Mouse (Mus musculus): ENCODE data around the gene Rsad2. TPM values are rescaled to one million over a fixed set of nuclear protein-coding genes. Genes with fewer than 3 reads are reported as not detected.

The Rsad2 gene
- polyA plus RNA-seq, 1 experiment from 2014 or later, result 12.8 TPM

- WGBS (ENCODE audit: insufficient replicate concordance), result 54% methylated on average over 3 of the region's 3 CpGs
- no peak for ATAC-seq (ENCODE audit: low read depth)
- H3K4me3 ChIP-seq (ENCODE audit: low read depth, low read length), result no peak overlapping the region
Observed at GRCm38 (mm10) chr12:26410443-26410842, 45.8 kb downstream of the Rsad2 start.

GRCm38 (mm10) chr12:26408707-26409106 lies 47.5 kb downstream of the Rsad2 start:
- Histone ChIP-seq H3K9me3 (replicated peaks; ENCODE audit: control insufficient read depth, low read length) (no peaks in the 10 kb centered on the region), H3K9ac (ENCODE audit: low read depth, low read length) (no peak overlapping the region), H3K4me1 (ENCODE audit: control insufficient read depth, low read depth, low read length) (no peaks in the 10 kb centered on the region), H3K27ac (ENCODE audit: low read length) (no peak overlapping the region), H3K36me3 (ENCODE audit: control insufficient read depth, insufficient read depth) (no peaks in the 10 kb centered on the region), H3K4me2 (ENCODE audit: low read depth, low read length) (no peak overlapping the region), H3K27me3 (ENCODE audit: control insufficient read depth, insufficient read depth, low read depth, low read length) (peaks cover 2% of the 10 kb centered on the region), H3K4me3 (ENCODE audit: low read depth, low read length) (no peak overlapping the region)
- no peak for ATAC-seq (ENCODE audit: low read depth)
- 59% methylated on average over 9 of the region's 9 CpGs for WGBS (ENCODE audit: insufficient replicate concordance)

More at GRCm38 (mm10) chr12:26410443-26410842, 45.8 kb downstream of the Rsad2 start:
- Histone ChIP-seq H3K4me2 (ENCODE audit: low read depth, low read length) (no peak overlapping the region), H3K36me3 (ENCODE audit: control insufficient read depth, insufficient read depth) (no peaks in the 10 kb centered on the region), H3K4me1 (ENCODE audit: control insufficient read depth, low read depth, low read length) (no peaks in the 10 kb centered on the region), H3K27me3 (ENCODE audit: control insufficient read depth, insufficient read depth, low read depth, low read length) (peaks cover 16% of the 10 kb centered on the region), H3K9me3 (replicated peaks; ENCODE audit: control insufficient read depth, low read length) (no peaks in the 10 kb centered on the region), H3K9ac (ENCODE audit: low read depth, low read length) (no peak overlapping the region), H3K27ac (ENCODE audit: low read length) (no peak overlapping the region)

GRCm38 (mm10) chr12:26404781-26405702 lies 51.2 kb downstream of the Rsad2 start:
- Histone ChIP-seq H3K27ac (ENCODE audit: low read length) (no peak overlapping the region), H3K9ac (ENCODE audit: low read depth, low read length) (no peak overlapping the region), H3K4me2 (ENCODE audit: low read depth, low read length) (no peak overlapping the region), H3K4me3 (ENCODE audit: low read depth, low read length) (no peak overlapping the region), H3K36me3 (ENCODE audit: control insufficient read depth, insufficient read depth) (no peaks in the 10 kb centered on the region), H3K4me1 (ENCODE audit: control insufficient read depth, low read depth, low read length) (no peaks in the 10 kb centered on the region; the same call in 1 of the 2 replicates), H3K9me3 (replicated peaks; ENCODE audit: control insufficient read depth, low read length) (no peaks in the 10 kb centered on the region), H3K27me3 (ENCODE audit: control insufficient read depth, insufficient read depth, low read depth, low read length) (no peaks in the 10 kb centered on the region)
- no peak; the same call in 1 of the 2 replicates for ATAC-seq (ENCODE audit: low read depth)
- 27% methylated on average over 11 of the region's 11 CpGs for WGBS (ENCODE audit: insufficient replicate concordance)

DNA sequence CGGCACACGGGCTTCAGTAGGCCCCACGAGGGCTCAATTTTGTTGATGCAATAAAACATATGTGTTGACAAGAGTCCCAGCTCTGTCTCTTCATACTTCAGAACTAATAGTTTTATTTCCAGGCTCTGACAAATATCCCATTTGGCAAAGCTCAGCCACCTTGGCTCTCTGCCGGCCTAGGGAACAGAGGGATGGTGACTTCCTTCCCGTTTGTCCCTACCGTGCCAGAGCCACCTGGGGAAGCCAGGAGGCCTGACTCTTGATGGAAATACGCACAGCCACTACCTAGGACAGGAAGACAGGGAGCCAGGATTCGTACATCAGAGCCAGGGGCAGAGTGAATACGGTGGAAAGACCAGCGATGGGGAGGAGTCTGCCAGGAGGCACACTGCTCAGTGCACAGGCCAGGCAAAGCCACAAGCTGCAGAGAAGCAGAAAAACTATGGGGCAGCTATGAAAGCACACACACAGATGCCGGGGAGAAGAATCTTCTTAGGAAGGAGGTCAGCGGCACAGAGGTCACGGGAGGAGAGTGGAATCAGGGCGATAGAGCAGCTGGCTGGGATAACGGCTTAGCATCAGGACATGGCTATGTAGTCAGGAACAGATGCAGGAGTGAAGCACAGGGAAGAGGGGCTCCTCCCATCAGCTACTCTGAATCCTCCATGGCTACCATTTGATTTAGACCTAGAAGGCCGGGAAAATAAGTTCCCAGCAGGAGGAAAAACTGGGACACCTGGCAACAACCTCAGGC lies 52.7 kb downstream of the Rsad2 start:
- Histone ChIP-seq H3K36me3 (ENCODE audit: control insufficient read depth, insufficient read depth) (no peaks in the 10 kb centered on the region), H3K9me3 (replicated peaks; ENCODE audit: control insufficient read depth, low read length) (no peaks in the 10 kb centered on the region), H3K27me3 (ENCODE audit: control insufficient read depth, insufficient read depth, low read depth, low read length) (no peaks in the 10 kb centered on the region), H3K4me2 (ENCODE audit: low read depth, low read length) (no peak overlapping the region), H3K27ac (ENCODE audit: low read length) (no peak overlapping the region), H3K4me1 (ENCODE audit: control insufficient read depth, low read depth, low read length) (no peaks in the 10 kb centered on the region; the same call in 1 of the 2 replicates), H3K4me3 (ENCODE audit: low read depth, low read length) (no peak overlapping the region), H3K9ac (ENCODE audit: low read depth, low read length) (no peak overlapping the region)
- no peak for ATAC-seq (ENCODE audit: low read depth)
- WGBS (ENCODE audit: insufficient replicate concordance), result 71% methylated on average over 16 of the region's 16 CpGs

DNA sequence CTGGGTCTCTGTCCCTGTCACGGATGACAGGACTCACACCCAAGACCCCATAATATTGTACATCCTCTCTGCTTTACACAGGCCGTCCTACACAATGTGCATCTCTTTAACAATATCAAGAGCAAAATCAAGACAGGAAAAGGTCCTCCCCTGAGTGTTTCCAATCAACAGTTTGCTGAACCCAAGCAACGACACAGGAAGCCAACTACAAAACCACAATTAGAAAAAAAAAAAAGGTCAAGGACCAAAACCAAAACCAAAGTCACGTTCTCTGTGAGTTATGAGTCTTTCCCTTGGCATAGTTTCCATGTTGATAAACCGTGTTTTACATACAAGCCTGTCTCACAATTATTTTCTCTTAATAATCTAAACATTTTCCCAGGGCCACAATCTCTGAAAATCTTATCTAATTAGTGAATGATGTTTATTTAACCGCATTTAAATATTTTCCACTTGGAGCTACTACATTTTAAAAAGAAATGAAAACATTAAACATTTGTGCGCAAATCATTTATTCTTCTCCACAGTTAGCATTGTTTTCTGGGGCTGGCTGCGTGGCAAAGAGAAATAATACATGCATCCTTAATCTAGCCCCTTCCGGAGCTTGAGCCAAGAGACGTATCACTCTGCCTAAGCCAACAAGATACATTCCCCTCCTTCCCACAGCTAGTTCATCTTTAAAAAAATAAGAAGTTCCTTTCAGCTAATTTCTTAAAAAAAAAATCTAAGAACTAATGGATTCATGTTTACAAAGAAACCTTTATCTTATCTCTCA lies 54.4 kb downstream of the Rsad2 start:
- H3K27me3 ChIP-seq (ENCODE audit: control insufficient read depth, insufficient read depth, low read depth, low read length), result no peaks in the 10 kb centered on the region
- no peak overlapping the region for H3K27ac ChIP-seq (ENCODE audit: low read length)
- no peaks in the 10 kb centered on the region for H3K9me3 ChIP-seq (replicated peaks; ENCODE audit: control insufficient read depth, low read length)
- 31% methylated on average over 10 of the region's 10 CpGs for WGBS (ENCODE audit: insufficient replicate concordance)
- H3K4me1 ChIP-seq (ENCODE audit: control insufficient read depth, low read depth, low read length), result no peaks in the 10 kb centered on the region; the same call in 1 of the 2 replicates
- no peak overlapping the region for H3K9ac ChIP-seq (ENCODE audit: low read depth, low read length)
- no peak for ATAC-seq (ENCODE audit: low read depth)
- no peak overlapping the region for H3K4me3 ChIP-seq (ENCODE audit: low read depth, low read length)
- H3K36me3 ChIP-seq (ENCODE audit: control insufficient read depth, insufficient read depth), result no peaks in the 10 kb centered on the region
- H3K4me2 ChIP-seq (ENCODE audit: low read depth, low read length), result peak overlapping the region; percentile 3; the same call in 1 of the 2 replicates

DNA sequence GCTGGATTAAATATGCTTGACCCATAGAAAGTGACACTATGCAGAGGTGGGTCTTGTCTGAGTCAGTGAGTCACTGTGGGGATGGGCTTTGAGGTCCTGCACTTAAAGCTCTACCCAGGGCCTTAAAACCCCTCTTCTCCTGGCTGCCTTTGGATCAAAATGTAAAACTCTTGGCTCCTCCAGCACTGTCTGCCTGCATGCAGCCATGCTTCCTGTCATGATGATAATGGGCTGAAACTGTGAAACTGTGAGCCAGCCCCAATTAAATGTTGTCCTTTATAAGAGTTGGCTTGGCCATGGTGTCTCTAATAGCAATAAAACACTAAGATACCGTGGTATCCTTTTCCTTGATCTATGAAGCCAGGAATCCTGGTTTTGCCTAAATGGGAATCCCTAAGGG lies 55.0 kb downstream of the Rsad2 start:
- Histone ChIP-seq H3K4me3 (ENCODE audit: low read depth, low read length) (no peak overlapping the region), H3K4me1 (ENCODE audit: control insufficient read depth, low read depth, low read length) (no peaks in the 10 kb centered on the region; the same call in 1 of the 2 replicates), H3K36me3 (ENCODE audit: control insufficient read depth, insufficient read depth) (no peaks in the 10 kb centered on the region), H3K27ac (ENCODE audit: low read length) (no peak overlapping the region), H3K9me3 (replicated peaks; ENCODE audit: control insufficient read depth, low read length) (no peaks in the 10 kb centered on the region), H3K9ac (ENCODE audit: low read depth, low read length) (no peak overlapping the region), H3K4me2 (ENCODE audit: low read depth, low read length) (peak overlapping the region; percentile 3; the same call in 1 of the 2 replicates), H3K27me3 (ENCODE audit: control insufficient read depth, insufficient read depth, low read depth, low read length) (no peaks in the 10 kb centered on the region)
- WGBS (ENCODE audit: insufficient replicate concordance), result 37% methylated on average over 1 of the region's 1 CpGs
- no peak for ATAC-seq (ENCODE audit: low read depth)

- 95% methylated on average over 1 of the region's 1 CpGs for WGBS (ENCODE audit: insufficient replicate concordance)
- Histone ChIP-seq H3K4me2 (ENCODE audit: low read depth, low read length) (no peak overlapping the region), H3K9me3 (replicated peaks; ENCODE audit: control insufficient read depth, low read length) (no peaks in the 10 kb centered on the region), H3K4me1 (ENCODE audit: control insufficient read depth, low read depth, low read length) (no peaks in the 10 kb centered on the region; the same call in 1 of the 2 replicates), H3K27ac (ENCODE audit: low read length) (no peak overlapping the region), H3K36me3 (ENCODE audit: control insufficient read depth, insufficient read depth) (no peaks in the 10 kb centered on the region), H3K27me3 (ENCODE audit: control insufficient read depth, insufficient read depth, low read depth, low read length) (no peaks in the 10 kb centered on the region), H3K9ac (ENCODE audit: low read depth, low read length) (no peak overlapping the region), H3K4me3 (ENCODE audit: low read depth, low read length) (no peak overlapping the region)
- no peak for ATAC-seq (ENCODE audit: low read depth)
Observed at GRCm38 (mm10) chr12:26400762-26401161, 55.5 kb downstream of the Rsad2 start.

GRCm38 (mm10) chr12:26399391-26399790 lies 56.9 kb downstream of the Rsad2 start:
- 82% methylated on average over 6 of the region's 6 CpGs for WGBS (ENCODE audit: insufficient replicate concordance)
- Histone ChIP-seq H3K9ac (ENCODE audit: low read depth, low read length) (no peak overlapping the region), H3K36me3 (ENCODE audit: control insufficient read depth, insufficient read depth) (no peaks in the 10 kb centered on the region), H3K4me2 (ENCODE audit: low read depth, low read length) (no peak overlapping the region), H3K27ac (ENCODE audit: low read length) (no peak overlapping the region), H3K27me3 (ENCODE audit: control insufficient read depth, insufficient read depth, low read depth, low read length) (no peaks in the 10 kb centered on the region), H3K4me1 (ENCODE audit: control insufficient read depth, low read depth, low read length) (no peaks in the 10 kb centered on the region; the same call in 1 of the 2 replicates), H3K9me3 (replicated peaks; ENCODE audit: control insufficient read depth, low read length) (no peaks in the 10 kb centered on the region), H3K4me3 (ENCODE audit: low read depth, low read length) (no peak overlapping the region)
- ATAC-seq (ENCODE audit: low read depth), result no peak
